Mouse (Mus musculus) E14TG2a.4 (cell line): ENCODE data around the gene Ttc30a1.
A peak's percentile ranks its signal among the peaks of the same experiment; 100 is the strongest.
"Not testable (repeated sequence)": the region's sequence is repeated elsewhere in the genome, so short reads cannot be mapped to it uniquely, and the experiment has no call there.

ENCODE experiments used
- H3K27me3 ChIP-seq: 2 replicates; pipeline ENCODE4 v1.6.1; 2014; ENCODE audit warnings: low read length, control low read depth; ENCODE audit not compliant: insufficient read depth
- H3K36me3 ChIP-seq: 2 replicates; pipeline ENCODE4 v1.6.1; 2014; ENCODE audit warnings: low read length, control low read depth; ENCODE audit not compliant: insufficient read depth
- H3K4me1 ChIP-seq: replicated peaks from 2 replicates; pipeline ENCODE4 v1.6.1; 2014; ENCODE audit warnings: low read depth, low read length, control low read depth
- H3K4me3 ChIP-seq: replicated peaks from 2 replicates; pipeline ENCODE4 v1.5.1; 2014; ENCODE audit warnings: mild to moderate bottlenecking, low read length
- H3K9me3 ChIP-seq: 2 replicates; pipeline ENCODE4 v1.6.1; 2014; ENCODE audit warnings: low read length, control low read depth
- CTCF ChIP-seq: conservative IDR thresholded peaks from 2 replicates; pipeline ENCODE4 v1.5.1; 2014; ENCODE audit warnings: low read length
- NANOG ChIP-seq: IDR thresholded peaks from 2 replicates; pipeline ENCODE4 v1.6.1; 2014; ENCODE audit warnings: borderline replicate concordance, low read length, mixed read lengths
- POU5F1 ChIP-seq: IDR thresholded peaks from 2 replicates; pipeline ENCODE4 v1.6.1; 2014; ENCODE audit warnings: low read length, borderline replicate concordance

The Ttc30a1 gene

GRCm38 (mm10) chr2:75955709-75956108 is 26.1 kb downstream of the Ttc30a1 start:
- no peaks in the 10 kb centered on the region for H3K36me3 ChIP-seq
- H3K9me3 ChIP-seq: no peaks in the 10 kb centered on the region
- peaks cover 36% of the 10 kb centered on the region for H3K4me1 ChIP-seq
- TF ChIP-seq POU5F1 (no peak), NANOG (no peak), CTCF (no peak)
- no peak overlapping the region for H3K4me3 ChIP-seq
- no peaks in the 10 kb centered on the region for H3K27me3 ChIP-seq

GRCm38 (mm10) chr2:75953320-75953719 is 28.4 kb downstream of the Ttc30a1 start:
- Histone ChIP-seq H3K4me3 (no peak overlapping the region), H3K4me1 (peaks cover 12% of the 10 kb centered on the region), H3K9me3 (no peaks in the 10 kb centered on the region), H3K27me3 (no peaks in the 10 kb centered on the region), H3K36me3 (no peaks in the 10 kb centered on the region)
- TF ChIP-seq POU5F1: no peak
- no peak for TF ChIP-seq NANOG

GRCm38 (mm10) chr2:75950685-75951084 is 31.1 kb downstream of the Ttc30a1 start:
- Histone ChIP-seq H3K36me3 (no peaks in the 10 kb centered on the region), H3K9me3 (no peaks in the 10 kb centered on the region), H3K27me3 (no peaks in the 10 kb centered on the region), H3K4me3 (no peak overlapping the region), H3K4me1 (peaks cover 5% of the 10 kb centered on the region)
- no peak for TF ChIP-seq NANOG
- no peak for TF ChIP-seq POU5F1
- TF ChIP-seq CTCF: no peak

GRCm38 (mm10) chr2:75938117-75939063 is 43.4 kb downstream of the Ttc30a1 start, which contains the start of gene Ttc30b:
Gene Ttc30b (minus strand): TSS chr2:75938585.
- no peaks in the 10 kb centered on the region for H3K9me3 ChIP-seq

DNA sequence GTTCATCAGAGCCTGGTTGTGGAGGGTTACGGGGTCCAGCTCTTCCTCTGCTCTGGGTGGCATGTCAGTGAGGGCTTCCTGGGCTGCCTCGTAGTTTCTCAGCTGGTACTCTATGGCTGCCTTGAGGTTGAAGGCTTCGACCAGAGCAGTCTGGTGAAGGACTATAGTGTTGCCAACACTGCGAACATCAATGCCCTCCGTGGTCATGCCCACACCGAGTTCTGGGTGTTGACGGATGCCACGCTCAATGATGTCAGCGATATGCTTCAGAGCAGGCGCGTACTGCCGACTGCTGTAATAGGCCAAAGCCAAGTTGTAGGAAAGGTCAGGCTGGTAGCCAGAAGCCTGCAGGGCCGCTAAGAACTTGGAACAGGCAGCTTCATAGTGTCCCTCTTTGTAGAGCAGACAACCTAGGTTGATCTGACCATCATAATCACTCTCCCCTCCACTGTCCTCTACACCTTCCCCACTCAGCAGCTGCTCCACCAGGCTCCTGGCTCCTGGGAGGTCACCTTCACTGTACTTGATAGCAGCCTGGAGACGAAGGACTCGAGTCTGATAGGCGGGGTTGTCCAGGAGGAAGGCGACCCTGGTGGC is 44.1 kb downstream of the Ttc30a1 start:
- not testable (repeated sequence) for H3K36me3 ChIP-seq, H3K9me3 ChIP-seq, H3K27me3 ChIP-seq, H3K4me1 ChIP-seq
- peak overlapping the region; percentile 77 for H3K4me3 ChIP-seq

More at GRCm38 (mm10) chr2:75938117-75939063, 43.4 kb downstream of the Ttc30a1 start, which contains the start of gene Ttc30b:
- Histone ChIP-seq H3K36me3 (no peaks in the 10 kb centered on the region), H3K4me1 (peaks cover 5% of the 10 kb centered on the region), H3K4me3 (peak within 1 kb of the TSS; percentile 77), H3K27me3 (no peaks in the 10 kb centered on the region)
- TF ChIP-seq CTCF (no peak), POU5F1 (no peak), NANOG (no peak)

GRCm38 (mm10) chr2:75936685-75937084 is 45.1 kb downstream of the Ttc30a1 start:
- H3K36me3 ChIP-seq: not testable (repeated sequence)
- peaks cover 12% of the 10 kb centered on the region for H3K4me1 ChIP-seq

DNA sequence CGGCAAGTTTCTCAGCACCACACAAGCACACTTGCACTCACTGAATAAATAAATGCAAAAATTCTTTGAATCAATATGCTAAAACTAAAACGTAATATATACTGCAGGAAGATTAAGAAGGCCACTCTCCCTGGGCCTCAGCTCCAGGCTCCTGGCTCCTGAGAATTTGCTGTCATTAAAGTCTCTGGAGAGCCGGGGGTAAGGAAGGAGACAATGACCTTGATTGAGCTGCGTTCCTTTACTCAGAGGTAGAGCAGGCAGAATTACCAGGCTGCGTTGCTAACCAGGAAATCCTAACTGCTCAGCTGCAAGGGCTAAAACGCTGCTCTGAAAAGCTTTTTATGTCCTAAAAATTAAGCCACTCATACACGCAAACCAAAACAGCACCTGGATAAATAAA is 48.2 kb downstream of the Ttc30a1 start:
- Histone ChIP-seq H3K9me3 (no peaks in the 10 kb centered on the region), H3K36me3 (peaks cover 31% of the 10 kb centered on the region), H3K4me1 (peaks cover 8% of the 10 kb centered on the region), H3K4me3 (no peak overlapping the region), H3K27me3 (no peaks in the 10 kb centered on the region)
- TF ChIP-seq NANOG (no peak), CTCF (no peak), POU5F1 (no peak)

More at GRCm38 (mm10) chr2:75936685-75937084, 45.1 kb downstream of the Ttc30a1 start:
- H3K27me3 ChIP-seq, H3K9me3 ChIP-seq, H3K4me3 ChIP-seq: not testable (repeated sequence)

DNA sequence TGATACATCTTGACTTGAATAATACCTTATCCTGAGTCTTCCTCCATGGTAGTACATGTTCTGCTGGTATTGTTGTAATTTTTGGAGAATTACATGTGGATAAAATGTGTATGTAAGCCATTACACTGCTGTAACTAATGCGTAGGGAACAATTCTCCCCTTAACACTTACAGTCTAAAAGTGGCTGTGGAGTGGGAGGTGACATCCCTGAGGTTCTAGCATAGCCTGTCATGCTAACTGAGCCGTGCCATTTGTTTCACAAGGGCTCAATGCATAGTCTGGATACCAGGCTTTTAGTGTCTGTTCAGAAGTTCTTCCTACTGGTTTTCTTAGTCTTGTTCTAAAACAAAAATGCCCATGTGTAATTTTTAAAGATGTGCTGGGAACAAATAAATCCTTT is 50.8 kb downstream of the Ttc30a1 start:
- peaks cover 8% of the 10 kb centered on the region; the same call in 1 of the 2 replicates for H3K4me1 ChIP-seq
- TF ChIP-seq CTCF: no peak
- TF ChIP-seq NANOG: no peak
- TF ChIP-seq POU5F1: no peak

More for the DNA sequence above, 50.8 kb downstream of the Ttc30a1 start:
- Histone ChIP-seq H3K4me3 (no peak overlapping the region), H3K27me3 (no peaks in the 10 kb centered on the region), H3K36me3 (peaks cover 48% of the 10 kb centered on the region), H3K9me3 (no peaks in the 10 kb centered on the region)
